ENCODE assay signal across 21 mouse cellular contexts in the genomic region with DNA sequence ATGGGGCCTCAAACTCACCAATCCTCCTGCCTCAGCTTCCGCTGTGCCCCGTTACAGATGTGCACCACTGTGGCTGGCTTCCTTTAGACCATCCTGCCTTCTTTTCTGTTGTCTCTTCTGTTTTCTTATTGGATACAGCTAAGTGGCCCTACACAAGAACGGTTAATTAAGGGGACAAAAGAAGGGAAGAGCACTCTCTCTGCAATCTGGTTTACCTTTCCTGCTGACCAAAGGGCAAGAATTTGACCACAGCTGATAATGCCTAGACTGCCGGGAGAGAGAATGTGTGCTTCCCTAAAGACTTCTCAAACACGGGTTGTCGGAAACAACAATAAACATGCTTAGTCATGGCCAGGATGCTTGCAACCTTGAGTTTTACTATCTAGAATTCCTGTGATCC. TPM values are rescaled to one million over a fixed set of nuclear protein-coding genes. Genes with fewer than 3 reads are reported as not detected.
DNase-seq lines count a peak whose midpoint lies in the region; ATAC-seq and TF ChIP-seq lines count a peak whose summit lies in the region.
"Had no signal": no experiment of that assay in that cellular context is flagged by ENCODE, and none has a peak within 500 bp of the region (broad histone marks: within the 10 kb centered on the region; RNA-seq: fewer than 3 reads in every experiment).

No protein-coding gene starts in this region.

- peaks cover 0 to 6% of the 10 kb centered on the region in 2 experiments; a peak in 1 of 4 replicates for H3K4me1 ChIP-seq in ES-E14 (ENCODE audit: control insufficient read depth in 2 of 2, insufficient read depth in 2 of 2, low read length in 2 of 2, poor library complexity in 1 of 2)
- no peaks in the 10 kb centered on the region for H3K4me1 ChIP-seq in hindbrain, embryonic 14.5 days (replicated peaks; ENCODE audit: control insufficient read depth, insufficient read depth, low read length)

- no peak overlapping the region for H3K4me3 ChIP-seq in ES-E14 (ENCODE audit: insufficient read depth in 1 of 2, low read depth in 1 of 2, low read length in 2 of 2, poor library complexity in 1 of 2, severe bottlenecking in 1 of 2)
- H3K4me3 ChIP-seq in hindbrain, embryonic 14.5 days (replicated peaks; ENCODE audit: low read length): no peak overlapping the region

- WGBS in hindbrain, embryonic 14.5 days: 75% methylated on average over 6 of the region's 6 CpGs

- no peaks in the 10 kb centered on the region for H3K36me3 ChIP-seq in ES-E14 (ENCODE audit: control insufficient read depth, insufficient read depth, low read length, poor library complexity, severe bottlenecking)
- H3K36me3 ChIP-seq in hindbrain, embryonic 14.5 days (replicated peaks; ENCODE audit: control insufficient read depth, insufficient read depth): no peaks in the 10 kb centered on the region
- H3K36me3 ChIP-seq: G1E had no signal

- no peak overlapping the region for H3K27ac ChIP-seq in ES-E14 (ENCODE audit: insufficient read depth, low read depth, low read length, poor library complexity, severe bottlenecking)
- no peak overlapping the region for H3K27ac ChIP-seq in hindbrain, embryonic 14.5 days

- H3K4me2 ChIP-seq in hindbrain, embryonic 14.5 days (replicated peaks): no peak overlapping the region

- no peaks in the 10 kb centered on the region for H3K9me3 ChIP-seq in ES-E14 (ENCODE audit: control insufficient read depth, insufficient read depth, low read depth, low read length)
- no peaks in the 10 kb centered on the region for H3K9me3 ChIP-seq in hindbrain, embryonic 14.5 days (ENCODE audit: control insufficient read depth, low read length)
- H3K9me3 ChIP-seq: G1E had no signal

- in situ Hi-C loops in ES-E14 (cut with MboI; ENCODE audit: low sequenced_read_pairs in 2 of 2, unreplicated experiment in 2 of 2): no loop called here

- H3K27me3 ChIP-seq in hindbrain, embryonic 14.5 days (ENCODE audit: control insufficient read depth, insufficient read depth, low read length): no peaks in the 10 kb centered on the region
- H3K27me3 ChIP-seq: CH12.LX, Patski had no signal

- DNase-seq in ES-E14 (ENCODE audit: low read depth, low spot score) (no peak), MN1 (ENCODE audit: low spot score) (no peak)
- peak; percentile 75 for DNase-seq in yolk sac, embryonic 10.5 days (ENCODE audit: low spot score)
- DNase-seq in hindbrain, embryonic 14.5 days (ENCODE audit: low spot score): no peak
- DNase-seq: adrenal gland, adult 2 months; adrenal gland, adult 8-10 months; adrenal gland, postnatal 10 days; adrenal gland, postnatal 14 days; adrenal gland, postnatal 25 days; adrenal gland, postnatal 36 days; B cell, adult 2 months; cerebellum, adult 11 months; cerebellum, adult 11-12 months; cerebellum, adult 18-20 months; cerebellum, adult 2 months; cerebellum, adult 8-10 months had no signal

- no peak overlapping the region for H3K9ac ChIP-seq in ES-E14 (ENCODE audit: insufficient read depth, low read depth, low read length, poor library complexity, severe bottlenecking)
- no peak overlapping the region for H3K9ac ChIP-seq in hindbrain, embryonic 14.5 days

- ATAC-seq in hindbrain, embryonic 14.5 days (ENCODE audit: low FRiP score): no peak
- ATAC-seq: activated CD4-positive, CD25-positive, alpha-beta regulatory T cell, adult 4 months; CD4-positive, CD25-positive, alpha-beta regulatory T cell, adult 4 months; Patski had no signal

TF ChIP-seq in ES-E14, 5 proteins besides CTCF, POLR2A, EP300 and RAD21:
- no peak for TF ChIP-seq HCFC1 (IDR thresholded peaks at IDR 0.05; ENCODE audit: borderline replicate concordance, insufficient read depth, low read length)
- TF ChIP-seq MAFK (IDR thresholded peaks at IDR 0.05; ENCODE audit: insufficient read depth, low read depth, low read length): 0 out of 2 replicates have a peak, but pooled peaks have one; percentile 21

RNA-seq across cellular contexts. Expression of gene Snx6, which starts 12.0 kb away (rescaled TPM):
- 36.0 and 53.2 TPM in 2 replicates for total RNA-seq in ES-E14 (2012; rRNA removed)
- polyA plus RNA-seq in hindbrain, embryonic 14.5 days (2014; fragmentation: Nextera tagmentation; extraction: Ambion mirVana): 161 TPM in 2 replicates

RNA-seq across cellular contexts. Expression of gene Cfl2, which starts 55.2 kb away (rescaled TPM):
- total RNA-seq in ES-E14 (2012; rRNA removed): 32.6 and 50.9 TPM in 2 replicates
- polyA plus RNA-seq in hindbrain, embryonic 14.5 days (2014; fragmentation: Nextera tagmentation; extraction: Ambion mirVana): 347 and 361 TPM in 2 replicates
